Mouse (Mus musculus): ENCODE measurements at regions not wholly inside any gene's neighbourhood (a gene's known extent, or its start where the extent isn't known, plus 50 kb on each side); places are given as distances from the start of the nearest gene placed in this dataset.

DNA sequence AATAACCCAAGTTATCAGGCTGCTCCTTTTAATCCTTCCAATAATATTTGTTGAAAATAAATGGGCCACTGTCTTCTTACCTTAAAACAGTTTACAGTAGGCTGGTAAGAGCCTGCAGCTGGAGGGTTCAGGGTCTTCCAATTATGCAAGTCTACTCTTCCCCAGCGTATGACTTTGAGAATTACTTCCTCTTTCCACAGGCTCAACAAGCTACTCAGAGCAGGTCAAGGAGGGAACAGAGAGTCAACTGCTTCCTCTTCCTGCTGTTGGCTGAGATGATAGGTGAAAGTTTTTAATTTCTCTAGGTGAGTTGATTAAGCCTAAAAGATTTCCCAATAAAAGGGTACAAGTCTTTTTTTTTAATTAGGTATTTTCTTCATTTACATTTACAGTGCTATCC lies 176.9 kb upstream of the Nampt start:
- DNase-seq (ENCODE audit: low spot score): no peak

DNA sequence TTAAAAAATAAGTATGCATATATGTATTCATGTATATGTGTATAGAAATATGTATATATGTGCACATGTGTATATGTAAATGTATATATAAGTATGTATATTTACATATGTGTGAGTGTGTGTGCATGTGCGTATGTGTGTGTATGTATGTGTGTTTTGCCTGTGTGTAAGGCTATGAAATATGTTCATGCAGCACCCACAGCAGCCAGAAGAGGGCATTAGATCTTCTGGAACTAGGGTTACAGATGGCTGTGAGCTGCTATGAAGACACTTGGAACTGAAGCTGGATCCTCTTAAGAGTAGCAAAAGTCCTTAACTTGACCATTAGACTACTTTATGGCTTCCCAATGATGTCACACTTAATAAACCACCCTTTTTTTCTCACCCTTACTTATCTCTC lies 166.2 kb upstream of the Nampt start:
- no peak for DNase-seq (ENCODE audit: low spot score)

DNA sequence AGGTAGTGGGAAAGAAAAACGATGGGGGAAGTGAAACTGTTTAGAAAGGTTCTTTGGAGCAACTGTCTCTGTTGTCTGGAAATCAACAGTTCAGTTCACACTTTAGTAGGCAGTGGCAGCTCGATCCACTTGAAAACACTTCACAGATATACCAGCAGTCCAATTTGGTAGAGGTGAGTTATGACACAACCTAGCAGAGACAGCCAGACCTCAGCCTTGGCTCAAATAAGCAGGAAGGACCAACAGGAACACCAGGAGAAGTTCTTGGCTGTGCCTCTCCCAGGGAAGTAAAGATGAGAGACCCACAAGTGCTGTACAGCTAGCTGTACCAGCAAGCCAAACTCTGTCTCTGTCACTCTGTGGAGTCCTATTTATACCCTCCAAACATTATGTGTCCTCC lies 163.2 kb upstream of the Nampt start:
- no peak for DNase-seq (ENCODE audit: low spot score)

DNA sequence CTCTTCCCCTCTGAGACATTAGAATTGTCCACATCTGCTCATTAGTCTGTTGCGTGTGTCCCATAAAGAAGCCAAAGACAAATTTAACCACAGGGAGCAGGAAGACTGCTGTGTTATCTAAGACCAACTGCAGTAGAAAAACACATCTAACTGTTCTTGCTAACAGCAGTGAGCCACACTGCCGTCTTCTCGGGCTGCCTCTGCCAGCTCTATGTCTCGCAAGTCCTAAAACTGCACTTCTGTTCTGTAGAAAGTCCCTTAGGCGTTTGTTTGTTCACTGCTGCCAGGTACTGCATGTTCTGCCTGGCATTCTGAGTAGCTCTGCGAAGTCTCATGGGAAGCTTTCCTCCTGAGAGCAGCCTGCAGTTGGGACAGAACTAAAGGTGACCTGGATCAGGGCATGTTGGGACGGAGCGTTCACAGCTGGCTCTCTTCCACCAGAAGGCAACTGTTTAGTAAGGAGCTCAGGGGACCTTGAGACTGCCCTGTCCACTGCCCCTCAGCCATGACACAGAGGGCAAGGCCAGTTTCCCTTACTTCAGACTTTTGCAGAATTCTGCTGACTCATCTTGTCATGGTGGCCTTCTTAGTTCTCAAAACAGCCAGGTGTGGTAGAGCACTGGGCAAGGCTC lies 157.4 kb upstream of the Nampt start:
- peak; percentile 48 for DNase-seq (ENCODE audit: low spot score)

DNA sequence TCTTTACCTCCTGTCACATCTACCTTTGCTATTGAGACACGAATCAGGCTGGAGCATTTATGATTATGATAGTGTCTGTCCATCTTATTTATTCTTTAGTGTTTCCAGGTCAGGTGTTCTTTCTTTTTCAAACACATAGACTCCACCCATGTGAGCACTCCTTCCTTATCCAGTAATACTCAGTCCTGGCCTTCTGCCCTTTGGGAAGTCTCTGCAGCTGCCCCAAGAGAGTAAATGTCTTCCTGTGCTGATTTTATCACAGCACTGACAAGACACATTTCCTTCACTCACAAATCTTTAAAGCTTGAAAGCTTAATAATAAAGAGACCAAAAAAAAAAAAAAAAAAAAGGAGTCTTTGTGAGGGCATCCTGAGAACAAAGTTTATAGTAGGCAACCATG lies 153.3 kb upstream of the Nampt start:
- DNase-seq (ENCODE audit: low spot score): no peak

DNA sequence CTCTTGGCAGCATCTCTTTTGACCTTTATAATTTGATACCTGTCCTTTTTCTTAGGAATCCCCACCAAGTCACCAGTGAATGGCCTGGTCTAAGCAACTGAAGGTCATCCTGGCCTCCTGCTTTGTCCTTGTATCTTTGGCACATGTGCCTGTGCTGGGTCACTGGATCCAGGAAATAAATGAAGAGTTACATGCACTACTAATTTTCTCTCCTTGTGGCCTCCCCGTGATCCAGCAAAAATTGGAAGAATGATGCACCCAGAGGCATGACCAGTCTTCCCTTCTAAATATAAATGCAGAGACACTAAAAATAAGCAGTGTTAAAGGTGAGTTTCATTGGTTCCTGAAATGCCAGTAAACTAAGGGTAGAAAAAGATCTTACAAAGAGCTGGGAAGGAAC lies 141.4 kb upstream of the Nampt start:
- no peak for DNase-seq (ENCODE audit: low spot score)

DNA sequence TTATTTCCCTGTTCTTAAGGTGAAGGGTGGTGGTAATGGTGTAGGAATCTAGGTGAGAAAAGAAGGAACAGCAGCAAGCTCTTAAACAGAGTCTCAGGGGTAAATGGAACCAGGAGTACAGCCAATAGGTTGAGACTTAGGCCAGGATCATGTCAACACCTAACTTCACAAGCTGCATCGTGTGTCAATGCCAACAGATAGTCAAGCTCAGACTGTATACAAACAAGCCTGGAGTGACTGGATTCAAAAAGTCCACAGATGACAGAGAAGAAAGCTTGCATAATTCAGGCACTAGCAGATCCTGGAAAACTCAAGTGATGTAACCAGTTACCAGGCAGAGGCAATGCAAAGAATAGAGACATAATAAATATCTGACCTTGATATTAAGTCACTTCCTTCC lies 140.6 kb upstream of the Nampt start:
- DNase-seq (ENCODE audit: low spot score): peak; percentile 52

DNA sequence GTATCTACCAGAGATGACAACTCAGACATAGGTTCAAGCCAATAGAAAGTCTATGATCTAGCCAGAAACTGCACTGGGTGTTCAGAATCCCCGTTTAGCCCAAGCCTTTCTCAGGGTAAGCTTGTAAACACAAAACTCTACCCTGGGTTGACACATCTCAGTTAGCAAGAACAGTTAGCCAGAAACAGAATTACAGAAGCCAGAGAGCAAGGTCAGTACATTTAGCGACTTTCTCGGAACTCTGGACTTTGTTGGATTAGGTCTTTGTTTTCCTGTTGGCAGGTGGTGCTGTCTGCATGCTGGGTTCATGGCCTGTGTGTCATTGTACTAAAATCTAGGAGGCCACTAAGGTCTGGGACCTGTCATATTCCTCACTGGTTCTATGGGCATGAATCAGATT lies 137.4 kb upstream of the Nampt start:
- DNase-seq (ENCODE audit: low spot score): no peak

DNA sequence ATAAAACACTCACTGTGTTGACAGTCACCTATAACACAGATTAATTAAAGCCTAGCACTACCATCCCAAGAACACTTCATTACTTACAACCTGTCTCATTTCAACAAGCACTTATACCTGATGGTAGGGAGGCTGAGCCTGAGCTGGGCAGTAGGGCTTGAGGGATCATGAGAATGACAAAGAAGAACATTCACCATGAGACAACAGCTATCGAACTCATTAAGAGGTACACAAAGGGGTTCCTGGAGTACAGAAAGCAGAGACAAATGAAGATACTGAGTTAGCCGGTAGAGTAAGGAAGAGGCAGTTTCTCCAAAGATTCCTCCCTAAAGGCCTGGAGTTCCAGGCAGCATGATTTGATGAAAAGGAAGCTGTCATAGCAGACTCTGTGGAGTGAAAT lies 136.0 kb upstream of the Nampt start:
- DNase-seq (ENCODE audit: low spot score): no peak

DNA sequence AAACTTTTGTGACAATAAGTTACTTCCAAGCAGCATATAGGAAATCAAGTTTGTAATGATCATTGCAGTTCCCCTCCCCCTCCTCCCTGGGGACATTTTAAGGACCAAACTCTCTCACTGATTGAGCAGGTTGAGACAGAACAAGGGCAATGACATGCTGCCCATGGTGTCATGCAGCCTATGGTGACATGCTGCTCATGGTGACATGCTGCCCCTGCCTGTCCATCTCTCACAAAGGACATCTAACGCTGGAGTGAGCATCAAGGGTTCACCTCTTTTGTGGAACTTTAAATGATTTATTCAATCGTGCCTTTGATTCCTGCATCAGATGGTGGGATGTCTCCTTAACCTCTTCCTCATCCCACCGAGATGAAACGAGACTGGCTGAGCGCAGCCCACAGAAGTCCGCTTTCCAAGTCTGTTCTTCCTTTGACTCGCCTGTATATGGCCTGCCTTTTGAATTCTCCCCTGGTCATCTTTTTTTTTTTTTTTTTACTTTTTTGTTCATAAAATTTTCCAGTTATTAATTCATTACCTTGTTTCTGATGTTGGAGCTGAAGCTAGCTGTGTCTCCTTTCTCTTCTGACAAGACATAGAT lies 133.5 kb upstream of the Nampt start:
- DNase-seq (ENCODE audit: low spot score): no peak

DNA sequence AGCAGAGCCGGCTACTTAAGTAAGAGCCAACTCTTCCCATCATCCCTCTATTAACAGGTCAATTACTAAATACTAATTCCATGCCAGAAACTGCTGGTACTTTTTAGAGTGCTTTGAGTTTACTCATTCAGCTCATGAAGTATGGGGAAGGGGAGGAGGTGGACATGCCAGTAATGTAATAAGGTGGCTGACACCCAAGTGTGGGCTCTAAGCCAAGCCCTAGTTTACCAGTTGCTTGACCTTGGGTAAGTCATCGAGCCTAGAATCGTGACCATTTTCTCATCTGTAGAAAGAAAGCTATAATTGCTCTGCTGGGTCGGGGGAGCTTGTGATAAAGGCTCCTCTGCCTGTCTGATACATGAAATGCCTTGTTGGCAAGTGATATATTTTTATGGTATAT lies 130.0 kb upstream of the Nampt start:
- DNase-seq (ENCODE audit: low spot score): peak; percentile 23

DNA sequence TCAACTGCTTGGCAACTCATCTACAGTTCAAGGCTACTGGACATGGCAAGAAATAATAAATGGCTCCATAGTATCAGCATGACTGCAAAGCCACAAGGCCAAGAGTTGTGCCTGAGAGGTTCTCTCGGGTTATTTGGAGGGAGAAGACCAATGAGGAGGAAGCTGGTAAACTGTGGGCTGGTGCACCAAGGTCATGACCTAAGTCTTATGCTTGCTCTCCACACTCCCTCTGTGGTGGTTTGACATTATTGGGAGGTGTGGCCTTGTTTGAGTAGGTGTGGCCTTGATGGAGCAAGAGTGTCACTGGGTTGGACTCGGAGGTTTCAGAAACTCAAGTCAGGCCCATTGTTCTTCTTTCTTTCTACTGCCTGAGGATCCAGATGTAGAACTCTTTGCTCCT lies 129.2 kb upstream of the Nampt start:
- DNase-seq (ENCODE audit: low spot score): no peak

DNA sequence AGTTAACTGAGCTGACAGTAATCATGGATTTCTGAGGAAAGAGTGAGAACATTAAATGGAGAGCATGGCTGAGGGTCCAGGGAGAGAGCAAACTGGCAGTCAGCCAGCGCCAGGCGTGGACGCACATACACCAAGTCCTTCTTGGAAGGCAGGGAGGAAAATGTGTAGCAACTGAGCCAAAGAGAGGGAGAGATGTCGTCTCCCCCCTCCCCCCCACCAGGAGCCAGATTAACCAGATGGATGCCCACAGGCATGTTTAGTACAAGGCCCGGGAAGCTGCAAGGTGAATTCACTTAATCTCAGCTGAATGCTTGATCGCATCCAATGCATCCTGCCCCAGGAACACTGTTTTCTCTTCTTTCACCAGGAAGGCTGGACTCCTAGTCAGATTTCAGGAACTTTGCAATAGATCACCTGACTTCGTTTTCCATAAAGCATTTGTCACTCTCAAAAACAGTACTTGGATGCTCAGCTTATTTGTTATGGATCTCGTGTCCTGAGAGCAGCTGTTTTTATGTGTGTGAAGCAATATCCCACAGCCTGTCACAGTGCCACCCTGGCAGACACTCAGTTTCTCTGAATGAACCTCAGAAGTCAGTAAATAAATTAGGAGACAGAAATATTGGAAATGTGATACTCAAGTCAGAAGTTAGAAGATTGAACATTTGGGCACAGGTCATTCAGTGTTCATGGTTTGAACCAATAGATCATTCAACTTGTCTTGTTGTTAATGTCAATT lies 127.1 kb upstream of the Nampt start:
- DNase-seq (ENCODE audit: low spot score): peak; percentile 85

DNA sequence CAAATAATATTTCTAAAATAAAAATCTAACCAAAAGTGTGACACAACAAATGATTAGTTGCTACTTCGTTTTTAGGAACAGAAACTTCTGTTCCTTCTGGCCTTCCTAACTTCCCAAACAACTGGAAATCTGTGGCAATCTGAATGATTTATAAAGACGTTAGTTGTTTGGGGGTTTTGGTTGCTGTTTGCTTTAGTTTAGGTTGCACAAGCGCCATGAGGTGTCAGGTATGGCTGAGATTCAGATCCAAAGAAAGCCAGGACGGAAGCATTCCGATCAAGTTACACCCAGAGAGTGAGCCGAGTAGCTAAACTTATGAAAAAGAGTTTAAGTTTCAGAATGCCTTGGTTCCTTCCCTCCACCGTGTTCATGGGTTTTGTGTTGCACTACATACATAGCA lies 126.4 kb upstream of the Nampt start:
- DNase-seq (ENCODE audit: low spot score): no peak

DNA sequence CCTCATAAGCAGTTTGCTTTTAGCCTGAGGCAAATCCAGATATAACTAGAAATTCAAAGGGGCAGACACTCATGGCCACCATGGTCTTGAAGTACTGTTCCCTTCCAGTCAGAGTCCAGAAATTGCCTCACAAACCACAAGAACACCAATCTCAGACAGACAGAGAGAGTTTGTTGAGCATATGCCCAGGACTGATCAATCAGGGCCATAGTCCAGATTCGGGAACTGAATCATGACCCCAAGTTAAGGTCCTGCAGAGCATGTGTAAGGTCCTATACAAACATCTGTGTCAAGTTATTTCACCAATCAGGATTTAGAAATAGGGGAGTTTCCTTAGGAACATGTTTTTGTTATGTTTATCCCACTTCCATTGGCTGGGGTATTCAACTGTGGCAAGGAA lies 125.7 kb upstream of the Nampt start:
- no peak for DNase-seq (ENCODE audit: low spot score)

DNA sequence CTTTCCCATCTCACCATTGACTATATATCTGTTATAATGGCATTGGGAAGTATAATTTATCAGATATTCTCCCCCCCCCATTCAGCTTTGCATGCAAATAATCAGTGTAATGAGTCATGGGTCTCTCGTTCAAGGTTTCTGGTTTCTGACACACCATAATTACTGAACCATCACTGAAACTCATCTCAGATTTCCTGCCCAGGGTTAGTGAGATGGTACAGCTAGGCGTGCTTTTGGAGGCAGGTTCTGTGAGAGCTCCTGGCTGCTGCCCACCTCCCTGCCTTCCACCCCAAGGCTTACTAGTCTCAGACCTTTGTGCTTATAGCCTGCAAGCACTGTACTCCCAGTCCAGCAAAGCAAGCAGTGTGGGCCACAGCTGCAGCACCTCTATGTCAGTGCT lies 122.5 kb upstream of the Nampt start:
- DNase-seq (ENCODE audit: low spot score): no peak

DNA sequence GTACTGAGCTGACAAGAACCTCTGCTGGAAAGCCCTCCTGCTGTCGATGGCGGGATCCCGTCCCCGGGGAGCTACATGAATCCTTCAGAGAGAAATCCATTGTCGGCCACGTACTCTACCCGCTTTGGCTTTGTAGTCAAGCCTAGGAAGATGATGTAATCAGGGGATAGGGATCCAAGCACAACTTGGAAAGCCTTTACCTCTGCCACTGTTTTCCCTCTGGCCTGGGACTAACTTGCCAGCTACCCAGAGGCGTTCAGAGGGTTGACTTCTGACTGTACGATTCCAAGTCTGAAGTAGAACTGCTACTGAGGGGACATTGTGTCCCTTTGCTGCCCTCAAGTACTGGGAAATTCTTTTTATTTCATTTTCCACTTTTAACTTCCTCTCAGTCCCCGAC lies 110.2 kb upstream of the Nampt start:
- peak; percentile 93 for DNase-seq (ENCODE audit: low spot score)

DNA sequence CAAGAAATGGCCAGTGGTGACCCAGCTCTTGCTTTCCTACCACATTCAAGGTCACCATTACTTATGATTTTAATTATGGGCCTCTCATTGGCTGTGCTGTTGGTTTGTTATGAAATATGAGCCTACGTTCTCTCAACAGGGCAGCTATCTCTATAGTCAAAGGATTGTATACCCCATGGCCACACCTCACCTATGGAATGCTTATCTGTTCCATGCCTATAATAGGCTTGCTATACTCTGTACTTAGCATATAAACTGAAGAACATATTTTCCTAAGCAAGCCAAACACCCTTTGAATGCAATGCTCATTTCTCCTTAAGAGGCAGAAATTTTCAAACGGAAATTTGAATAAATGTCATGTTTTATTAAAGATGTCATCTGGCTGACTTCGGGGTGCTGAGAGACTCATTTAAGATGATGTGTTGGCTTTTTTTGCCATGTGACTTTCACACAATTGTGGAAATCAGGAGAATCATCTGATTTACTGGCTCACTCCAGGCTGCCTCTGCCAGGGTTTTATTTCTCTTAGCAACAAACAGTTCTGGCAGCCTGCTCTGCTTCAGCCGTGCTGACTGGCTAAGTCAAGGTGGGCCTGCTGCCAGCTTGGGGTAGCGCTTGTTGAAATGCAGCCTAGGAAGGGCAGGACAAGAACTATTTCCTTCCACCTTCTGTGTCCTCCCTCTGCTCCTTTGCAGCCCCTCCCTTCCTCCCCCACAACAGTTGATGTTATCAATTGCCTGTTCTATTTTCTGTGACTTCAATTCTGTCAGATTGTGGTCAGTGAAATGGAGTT lies 102.0 kb upstream of the Nampt start:
- peak; percentile 96 for DNase-seq (ENCODE audit: low spot score)

DNA sequence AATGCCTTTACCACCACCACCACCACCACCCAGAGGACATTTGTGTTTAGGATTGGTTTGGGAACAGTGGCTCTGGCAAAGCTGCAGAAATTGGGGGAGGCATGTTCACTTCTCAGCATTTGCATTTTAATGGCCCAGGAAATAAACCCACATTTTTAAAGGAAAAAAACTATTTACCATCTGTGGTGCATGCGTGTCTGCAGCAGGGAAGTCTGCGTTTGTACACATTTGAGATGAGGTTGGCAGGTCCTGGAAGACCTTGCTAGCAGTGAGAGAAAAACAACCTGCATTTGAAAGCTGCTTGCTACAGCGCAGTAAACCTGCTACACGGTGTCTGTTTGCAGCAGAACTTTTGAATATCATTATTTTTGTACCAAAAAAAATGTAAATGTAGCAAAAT lies 100.1 kb upstream of the Nampt start:
- DNase-seq (ENCODE audit: low spot score): no peak

DNA sequence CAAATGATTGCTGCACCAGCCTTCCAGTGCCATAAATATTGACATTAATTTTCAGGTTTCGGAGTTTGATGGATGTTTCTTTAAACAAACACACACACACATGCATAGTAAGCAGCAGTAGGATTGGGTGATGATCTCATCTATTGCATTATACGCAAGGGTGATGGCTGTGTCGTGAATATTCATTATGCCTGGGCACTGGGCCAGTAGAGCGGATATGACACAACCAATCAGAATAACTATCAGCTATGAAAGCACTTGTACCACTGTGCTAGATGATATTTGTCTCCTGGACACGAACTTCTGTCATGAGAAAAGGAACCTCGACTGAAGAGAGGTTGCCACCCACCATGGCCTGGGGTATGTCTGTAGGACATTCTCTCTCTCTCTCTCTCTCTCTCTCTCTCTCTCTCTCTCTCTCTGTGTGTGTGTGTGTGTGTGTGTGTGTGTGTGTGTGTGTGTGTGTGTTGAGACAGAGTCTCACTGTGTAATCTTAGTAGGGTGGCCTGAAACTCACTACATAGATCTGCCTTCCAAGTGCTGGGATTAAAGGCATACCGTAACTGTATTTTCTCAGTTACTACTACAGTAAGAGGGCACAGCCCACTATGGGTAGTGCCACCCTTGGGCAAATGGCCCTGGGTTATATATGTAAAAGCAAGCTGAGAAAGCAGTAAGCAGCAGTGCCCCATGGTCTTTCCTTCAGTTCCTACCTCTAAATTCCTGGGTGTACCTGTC lies 94.7 kb upstream of the Nampt start:
- peak; percentile 41 for DNase-seq (ENCODE audit: low spot score)

DNA sequence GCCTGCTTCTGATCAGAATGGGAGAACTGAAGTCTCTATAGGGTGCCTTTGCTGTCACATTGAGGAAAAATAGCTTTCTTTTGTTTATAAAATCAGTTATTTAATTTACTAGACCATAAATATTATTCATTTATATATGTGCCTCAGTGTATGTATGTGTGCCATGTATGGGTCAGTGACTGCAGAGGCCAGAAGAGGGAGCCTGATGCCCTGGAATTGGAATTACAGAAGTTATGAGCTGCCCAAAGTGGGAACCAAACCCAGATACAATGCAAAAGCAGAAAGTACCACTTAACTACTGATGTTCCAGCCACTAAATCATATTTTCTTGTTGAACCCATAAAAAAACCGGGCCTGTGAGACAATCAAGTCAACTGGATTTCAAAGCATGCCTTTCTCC lies 91.8 kb upstream of the Nampt start:
- DNase-seq (ENCODE audit: low spot score): no peak

DNA sequence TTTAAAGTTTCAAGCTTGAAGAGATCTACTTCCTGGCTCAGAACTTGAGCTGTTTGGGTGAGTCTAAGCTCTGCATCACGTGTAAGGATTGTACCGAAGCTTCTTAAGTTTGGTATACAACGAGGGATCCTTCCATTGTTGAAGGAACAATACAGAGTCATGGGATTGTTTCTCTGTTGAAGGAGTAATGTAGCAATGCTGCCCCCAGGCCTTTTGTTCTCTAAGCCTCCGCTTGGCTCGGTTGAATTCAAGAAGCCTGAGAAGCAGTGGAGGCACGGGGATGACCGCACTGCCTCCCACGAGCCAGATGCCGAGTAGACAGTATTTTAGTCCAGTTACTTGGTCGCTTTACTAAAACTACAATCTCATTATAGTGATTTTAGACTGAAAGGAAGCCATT lies 90.9 kb upstream of the Nampt start:
- no peak for DNase-seq (ENCODE audit: low spot score)

All from adipocyte (in vitro differentiated cells).